Mouse (Mus musculus) cerebellum, postnatal 10 days (tissue): ENCODE measurements at regions not wholly inside any gene's neighbourhood (a gene's known extent, or its start where the extent isn't known, plus 50 kb on each side); places are given as distances from the start of the nearest gene placed in this dataset.
A peak's percentile ranks its signal among the peaks of the same experiment; 100 is the strongest.

Source experiments
- DNase-seq, 2 experiments: peaks; one replicate each; pipeline ENCODE4 v3.0.0; 2021; ENCODE audit warnings: mixed read lengths in 2 of 2

- DNase-seq, result peak; percentile 77 to 80
These were observed 86.0 kb upstream of the Runx3 start for GRCm38 (mm10) chr4:135034406-135034805.

- DNase-seq, result no peak
These were observed 83.7 kb upstream of the Runx3 start for GRCm38 (mm10) chr4:135036764-135037163.

GRCm38 (mm10) chr4:135039234-135039633 lies 81.2 kb upstream of the Runx3 start:
- no peak for DNase-seq

- no peak for DNase-seq
These were observed 78.5 kb upstream of the Runx3 start for GRCm38 (mm10) chr4:135041921-135042320.

- no peak for DNase-seq
These were observed 78.0 kb upstream of the Runx3 start for GRCm38 (mm10) chr4:135042501-135042900.

GRCm38 (mm10) chr4:135045054-135045453 lies 75.4 kb upstream of the Runx3 start:
- no peak for DNase-seq

GRCm38 (mm10) chr4:135046619-135047018 lies 73.8 kb upstream of the Runx3 start:
- DNase-seq, result no peak

GRCm38 (mm10) chr4:135047251-135047650 lies 73.2 kb upstream of the Runx3 start:
- DNase-seq, result peak; percentile 50 to 54

GRCm38 (mm10) chr4:135047771-135048170 lies 72.7 kb upstream of the Runx3 start:
- DNase-seq, result peak; percentile 54 to 55

- DNase-seq, result no peak
These were observed 70.5 kb upstream of the Runx3 start for GRCm38 (mm10) chr4:135049924-135050323.

GRCm38 (mm10) chr4:135051466-135051865 lies 69.0 kb upstream of the Runx3 start:
- no peak for DNase-seq

GRCm38 (mm10) chr4:135053585-135053984 lies 66.9 kb upstream of the Runx3 start:
- no peak for DNase-seq

- DNase-seq, result no peak
These were observed 66.1 kb upstream of the Runx3 start for GRCm38 (mm10) chr4:135054353-135054752.

- DNase-seq, result no peak
These were observed 64.1 kb upstream of the Runx3 start for GRCm38 (mm10) chr4:135056371-135056770.

GRCm38 (mm10) chr4:135057286-135057685 lies 63.2 kb upstream of the Runx3 start:
- DNase-seq, result no peak

GRCm38 (mm10) chr4:135058895-135059294 lies 61.6 kb upstream of the Runx3 start:
- no peak for DNase-seq

GRCm38 (mm10) chr4:135061030-135061743 lies 59.3 kb upstream of the Runx3 start:
- DNase-seq, result no peak

- peak; percentile 90 to 92 for DNase-seq
These were observed 53.5 kb upstream of the Runx3 start for GRCm38 (mm10) chr4:135066766-135067479.

- no peak for DNase-seq
These were observed 52.6 kb upstream of the Runx3 start for GRCm38 (mm10) chr4:135067805-135068204.

- DNase-seq, result no peak
These were observed 50.6 kb upstream of the Runx3 start for GRCm38 (mm10) chr4:135069818-135070217.
